Mouse (Mus musculus) kidney, postnatal 4 days (tissue): ENCODE results near the gene Ctsa.
"Not testable (repeated sequence)": the region's sequence is repeated elsewhere in the genome, so short reads cannot be mapped to it uniquely, and the experiment has no call there.

Experiments
- DNase-seq, 2 experiments: peaks; one replicate each; pipeline ENCODE4 v3.0.0; 2021; ENCODE audit warnings: mixed read lengths in 2 of 2

Ctsa gene

DNA sequence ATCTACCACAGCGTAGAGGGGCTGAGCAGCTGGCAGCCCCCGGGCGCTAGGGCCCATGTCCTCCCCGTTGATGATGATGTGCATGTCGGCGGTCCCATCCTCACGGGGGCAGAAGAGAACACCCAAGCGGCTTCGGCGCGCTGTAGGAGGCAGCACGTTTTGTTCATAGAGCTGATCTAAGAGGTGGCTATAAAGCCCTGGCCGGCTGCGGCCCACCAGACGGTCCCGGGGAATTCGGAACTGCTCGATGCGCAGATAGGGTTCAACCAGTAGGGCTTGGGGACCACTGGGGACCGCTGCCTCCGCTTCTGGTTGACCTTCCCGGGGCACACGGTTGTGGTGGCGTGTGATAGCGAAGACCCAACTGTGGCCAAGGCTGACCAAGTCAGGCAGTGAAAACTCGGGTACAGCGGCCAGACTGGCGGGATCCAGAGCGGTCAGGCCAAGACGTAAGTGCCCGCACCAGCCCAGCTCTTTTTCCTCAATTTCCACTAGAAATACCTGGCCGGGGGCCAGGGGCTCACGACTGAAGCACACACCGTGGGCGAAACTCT is at the start of gene Ctsa:
Gene Ctsa, plus strand, starts transcription at position 126 of the 554 bp plus-strand sequence.
- DNase-seq = peak; percentile 82 to 90

DNA sequence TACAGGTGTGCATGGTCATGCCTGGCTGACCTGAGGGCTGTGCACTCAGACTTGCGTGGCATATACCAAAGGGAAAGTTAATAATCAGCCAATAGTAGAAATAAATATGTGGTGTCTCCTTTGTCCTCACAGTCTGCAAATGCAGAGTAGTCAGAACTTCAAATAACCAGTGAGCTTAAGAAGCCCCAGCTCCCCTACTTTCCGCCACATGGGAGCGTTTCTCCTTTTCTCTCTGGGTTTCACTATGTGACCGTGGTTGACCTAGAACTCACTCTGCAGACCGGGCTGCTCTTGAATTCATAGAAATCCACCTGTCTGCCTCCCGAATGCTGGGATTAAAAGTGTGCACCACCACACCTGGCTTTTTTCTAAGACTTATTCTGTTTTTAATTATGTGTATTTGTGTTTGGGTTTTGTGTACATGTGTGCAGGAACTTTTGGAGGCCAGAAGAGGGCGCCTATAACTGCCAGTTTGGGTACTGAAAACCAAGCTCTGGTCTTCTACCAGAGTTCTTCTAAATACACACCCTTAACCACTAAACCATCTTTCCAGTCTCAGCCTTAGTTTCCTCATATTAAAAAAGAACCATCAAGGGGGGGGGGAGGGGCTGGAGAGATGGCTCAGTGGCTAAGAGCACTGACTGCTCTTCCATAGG is 48.6 kb upstream of the Ctsa start:
- DNase-seq = peak in 1 of 2 experiments; percentile 19

- no peak for DNase-seq
Measured at GRCm38 (mm10) chr2:164784869-164785420, 47.7 kb upstream of the Ctsa start.

DNA sequence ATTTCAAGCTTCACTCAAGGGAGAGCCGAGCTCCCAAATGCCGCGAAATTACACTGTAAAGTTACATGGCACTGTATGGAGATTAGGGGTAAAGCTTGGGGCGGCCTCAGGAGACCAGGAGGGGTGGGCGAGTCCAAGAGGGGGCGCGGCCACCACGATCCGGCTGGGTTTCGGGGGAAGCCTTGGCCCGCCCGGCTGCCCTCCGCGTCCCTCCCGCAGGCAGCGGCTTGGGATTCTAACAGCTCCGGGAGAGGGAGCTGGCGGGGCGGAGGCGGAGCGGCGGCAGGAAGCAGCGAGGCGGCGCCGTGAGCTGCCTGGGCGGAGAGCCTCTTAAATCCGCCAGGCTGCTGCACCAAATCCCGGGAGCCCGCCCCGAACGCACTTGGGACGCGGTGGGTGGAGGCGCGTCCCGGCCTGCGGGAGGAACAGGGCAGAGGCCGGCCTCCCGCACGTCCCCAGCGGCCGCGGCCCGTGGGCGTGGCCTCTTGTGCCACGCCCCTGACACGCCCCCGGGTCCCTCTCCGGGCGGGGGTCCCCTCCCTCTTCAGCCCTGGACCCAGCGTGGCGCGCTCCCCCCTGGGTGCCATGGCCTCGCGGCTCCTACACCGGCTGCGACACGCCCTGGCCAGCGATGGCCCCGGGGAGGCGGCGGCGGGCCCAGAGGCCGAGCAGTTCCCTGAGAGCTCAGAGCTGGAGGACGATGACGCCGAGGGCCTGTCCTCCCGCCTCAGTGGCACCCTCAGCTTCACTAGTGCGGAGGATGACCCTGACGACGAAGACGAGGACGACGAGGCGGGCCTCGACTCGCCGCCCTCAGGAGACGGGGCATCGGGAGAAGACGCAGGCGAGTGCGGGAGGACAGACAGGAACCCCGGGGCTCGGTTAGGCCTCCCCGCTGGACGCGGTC is 46.9 kb upstream of the Ctsa start, which contains the start of gene Snx21:
Gene Snx21, plus strand, starts transcription at position 343 of the 907 bp plus-strand sequence.
- DNase-seq = peak; percentile 88 to 93

DNA sequence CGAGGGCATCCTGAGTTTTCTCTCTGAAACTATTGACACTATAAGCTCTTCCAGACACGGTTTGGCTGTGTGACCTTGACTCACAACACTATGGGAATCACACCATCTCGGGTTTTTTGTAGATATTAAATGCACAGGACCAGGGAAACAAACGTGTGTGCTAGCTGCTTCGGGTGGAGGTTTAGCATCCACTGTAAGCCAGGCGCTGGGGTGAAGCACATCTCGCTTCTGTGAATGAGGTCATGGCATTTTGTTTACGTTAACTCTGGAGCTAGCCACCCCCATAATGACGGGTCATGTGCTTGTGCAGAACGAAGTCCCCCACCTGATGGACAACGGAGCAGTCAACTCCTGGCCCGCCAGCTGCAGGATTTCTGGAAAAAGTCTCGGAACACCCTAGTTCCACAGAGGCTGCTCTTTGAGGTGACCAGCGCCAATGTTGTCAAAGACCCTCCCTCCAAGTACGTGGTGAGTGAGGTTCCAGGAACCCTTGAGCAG is 46.2 kb upstream of the Ctsa start:
- DNase-seq = peak in 1 of 2 experiments; percentile 26

GRCm38 (mm10) chr2:164787032-164787431 is 45.6 kb upstream of the Ctsa start:
- no peak for DNase-seq

GRCm38 (mm10) chr2:164787779-164788178 is 44.9 kb upstream of the Ctsa start:
- DNase-seq = peak in 1 of 2 experiments; percentile 16

DNA sequence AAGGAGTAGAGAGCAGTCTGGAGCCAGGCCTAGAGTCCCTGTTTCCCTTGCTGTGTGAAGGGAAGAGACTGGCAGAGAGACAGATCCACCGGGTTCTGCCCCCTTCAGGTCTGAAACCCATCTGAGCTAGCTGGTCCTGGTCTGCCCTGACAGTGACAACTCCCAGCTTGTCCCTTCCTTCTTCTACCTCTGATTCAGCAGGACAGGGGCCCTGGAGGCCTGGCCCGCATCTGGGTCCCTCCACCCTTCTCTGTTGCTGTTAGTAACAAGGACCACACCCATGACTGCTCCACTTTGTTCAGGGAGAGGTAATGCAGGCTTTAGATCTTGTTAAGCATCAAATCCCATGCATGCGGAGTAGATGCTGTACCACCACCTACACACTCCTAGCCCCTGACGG is 44.3 kb upstream of the Ctsa start:
- no peak for DNase-seq

DNA sequence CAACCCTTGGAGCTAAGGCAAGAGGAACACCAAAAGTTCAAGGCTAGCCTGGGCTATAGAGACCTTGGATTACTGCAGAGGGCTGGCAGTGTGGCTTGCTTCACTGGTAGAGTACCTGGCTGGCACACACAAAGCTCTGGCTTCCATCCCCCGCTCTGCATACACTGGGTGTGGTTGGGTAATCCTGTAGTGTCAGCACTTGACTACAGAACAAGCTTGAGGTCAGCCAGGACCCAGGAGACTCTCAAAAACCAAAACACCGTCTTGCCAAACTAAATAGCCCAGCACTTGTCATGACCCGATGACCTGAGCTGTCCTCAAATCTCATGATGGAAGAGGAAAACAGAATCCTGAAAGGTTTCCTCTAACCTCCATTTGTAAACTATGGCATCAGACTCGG is 42.2 kb upstream of the Ctsa start:
- no peak for DNase-seq

DNA sequence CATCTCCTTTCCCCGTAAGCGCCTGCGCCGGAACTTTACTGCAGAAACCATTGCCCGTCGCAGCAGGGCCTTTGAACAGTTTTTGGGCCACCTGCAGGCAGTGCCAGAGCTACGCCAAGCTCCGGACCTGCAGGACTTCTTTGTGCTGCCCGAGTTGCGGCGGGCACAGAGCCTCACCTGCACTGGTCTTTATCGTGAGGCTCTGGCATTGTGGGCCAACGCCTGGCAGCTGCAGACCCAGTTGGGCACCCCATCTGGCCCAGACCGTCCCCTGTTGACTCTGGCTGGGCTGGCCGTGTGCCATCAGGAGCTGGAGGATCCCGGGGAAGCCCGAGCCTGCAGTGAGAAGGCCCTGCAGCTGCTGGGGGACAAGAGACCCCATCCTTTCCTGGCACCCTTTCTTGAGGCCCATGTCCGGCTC is 40.8 kb upstream of the Ctsa start:
- no peak for DNase-seq

DNA sequence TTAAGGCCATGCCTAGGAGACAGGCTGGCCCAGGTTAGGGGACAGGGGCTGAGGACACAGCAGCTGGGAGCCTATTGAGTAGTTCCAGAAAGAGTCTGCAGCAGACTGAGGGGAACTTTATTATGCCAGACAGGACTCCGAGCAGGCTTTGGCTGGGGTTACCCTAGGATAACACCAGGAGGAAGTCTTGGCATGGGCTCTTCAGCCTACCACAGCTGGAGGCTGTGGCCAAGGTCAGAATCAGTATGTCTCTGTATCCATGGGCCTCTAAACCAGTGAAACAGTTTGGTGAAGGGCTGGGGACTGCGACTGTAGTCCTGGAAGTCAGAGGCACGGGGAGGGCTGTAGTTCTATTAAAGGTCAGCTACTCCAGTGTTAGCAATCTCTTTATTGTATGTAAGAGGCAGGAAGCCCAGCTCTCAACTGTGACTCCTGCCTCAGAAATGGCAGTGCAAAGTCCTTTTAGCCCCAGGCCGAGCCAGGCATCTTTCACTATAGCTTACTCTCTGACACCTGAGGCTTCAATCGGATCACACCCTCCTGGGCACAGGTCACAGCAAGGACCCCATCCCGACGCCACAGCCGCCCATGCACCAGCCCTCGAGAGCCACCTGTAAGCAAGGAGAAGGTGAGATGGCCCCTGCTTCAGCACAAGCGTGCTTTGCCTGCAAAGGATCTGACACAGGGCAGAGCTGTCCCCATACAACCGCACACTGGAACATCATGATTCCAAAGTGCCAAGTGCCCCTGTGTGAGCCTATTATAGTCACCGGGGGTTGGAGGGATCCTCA is 40.1 kb upstream of the Ctsa start:
- no peak for DNase-seq

DNA sequence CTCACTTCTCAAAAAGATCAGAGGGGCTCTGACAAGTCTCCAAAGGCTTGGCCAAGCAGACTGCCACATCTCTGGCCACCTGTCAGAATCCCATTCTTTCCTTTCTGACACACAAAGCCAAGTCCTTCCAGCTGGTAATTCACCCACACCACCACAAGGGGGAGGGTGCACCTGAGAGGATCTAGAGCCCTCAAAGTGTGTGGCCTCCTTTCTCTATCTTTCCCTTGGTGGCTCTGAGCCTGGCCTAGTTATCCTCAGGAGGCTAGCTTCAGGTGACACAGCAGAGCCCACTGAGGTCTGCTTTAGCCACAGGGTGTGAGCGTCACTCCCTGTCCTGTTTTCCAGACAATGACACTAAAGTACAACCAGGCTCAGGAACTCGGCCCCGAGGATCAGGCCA is 39.4 kb upstream of the Ctsa start:
- peak; percentile 78 to 82 for DNase-seq

DNA sequence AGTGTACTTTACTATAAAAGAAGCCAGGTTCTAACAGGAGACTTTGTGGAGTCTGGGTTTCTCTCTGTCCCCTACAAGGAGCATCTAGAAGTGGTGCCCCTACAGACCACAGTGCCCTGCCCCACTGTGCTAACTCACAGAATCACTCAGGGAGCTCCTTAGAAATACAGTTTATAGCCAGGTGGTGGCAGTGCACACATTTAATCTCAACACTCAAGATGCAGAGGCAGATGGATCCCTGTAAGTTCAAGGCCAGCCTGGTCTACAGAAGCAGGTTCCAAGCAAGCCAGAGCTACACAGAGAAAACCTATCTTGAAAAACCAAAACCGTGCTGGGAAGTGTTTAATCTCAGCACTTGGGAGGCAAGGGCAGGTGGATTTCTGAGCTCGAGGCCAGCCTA is 38.9 kb upstream of the Ctsa start:
- DNase-seq = peak in 1 of 2 experiments; percentile 41

DNA sequence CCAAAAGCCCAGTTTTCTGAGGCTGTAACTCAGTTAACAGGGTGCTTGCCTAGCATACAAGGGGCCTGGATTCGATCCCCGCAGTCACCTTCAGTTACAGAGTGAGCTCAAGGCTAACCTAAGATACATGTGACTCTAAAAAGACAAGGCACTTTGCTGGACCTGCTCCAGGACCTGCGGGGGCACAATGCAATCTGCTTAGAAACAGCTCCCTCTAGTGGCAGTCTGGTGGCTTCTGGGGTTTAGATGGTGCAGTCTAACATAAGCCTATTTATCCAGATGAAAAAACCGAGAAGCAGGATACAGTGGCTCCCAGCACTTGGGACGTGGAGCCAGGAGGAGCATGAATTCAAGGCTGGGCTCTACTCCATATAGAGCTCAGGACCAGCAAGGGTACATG is 38.4 kb upstream of the Ctsa start:
- peak; percentile 87 to 92 for DNase-seq

DNA sequence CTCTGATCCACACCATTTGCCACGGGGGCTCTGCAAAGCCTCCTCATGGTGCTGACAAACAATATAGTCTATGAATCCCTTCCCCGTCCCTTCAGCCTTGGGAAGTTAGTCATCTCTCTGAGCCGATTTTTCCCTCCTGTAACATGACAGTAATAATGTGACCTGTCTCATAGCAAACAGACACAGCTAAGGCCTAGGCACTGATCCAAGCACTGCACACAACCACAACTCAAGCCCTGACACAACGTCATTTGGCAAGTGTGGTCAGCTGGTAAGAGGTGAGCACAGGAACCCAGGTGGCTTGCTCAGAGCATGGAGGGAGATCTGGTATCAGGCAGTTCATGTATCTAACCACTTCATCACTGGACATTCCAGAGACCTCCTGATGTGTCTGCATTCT is 36.8 kb upstream of the Ctsa start:
- no peak for DNase-seq

- DNase-seq = not testable (repeated sequence)
Measured at GRCm38 (mm10) chr2:164798554-164798953, 34.1 kb upstream of the Ctsa start.

DNA sequence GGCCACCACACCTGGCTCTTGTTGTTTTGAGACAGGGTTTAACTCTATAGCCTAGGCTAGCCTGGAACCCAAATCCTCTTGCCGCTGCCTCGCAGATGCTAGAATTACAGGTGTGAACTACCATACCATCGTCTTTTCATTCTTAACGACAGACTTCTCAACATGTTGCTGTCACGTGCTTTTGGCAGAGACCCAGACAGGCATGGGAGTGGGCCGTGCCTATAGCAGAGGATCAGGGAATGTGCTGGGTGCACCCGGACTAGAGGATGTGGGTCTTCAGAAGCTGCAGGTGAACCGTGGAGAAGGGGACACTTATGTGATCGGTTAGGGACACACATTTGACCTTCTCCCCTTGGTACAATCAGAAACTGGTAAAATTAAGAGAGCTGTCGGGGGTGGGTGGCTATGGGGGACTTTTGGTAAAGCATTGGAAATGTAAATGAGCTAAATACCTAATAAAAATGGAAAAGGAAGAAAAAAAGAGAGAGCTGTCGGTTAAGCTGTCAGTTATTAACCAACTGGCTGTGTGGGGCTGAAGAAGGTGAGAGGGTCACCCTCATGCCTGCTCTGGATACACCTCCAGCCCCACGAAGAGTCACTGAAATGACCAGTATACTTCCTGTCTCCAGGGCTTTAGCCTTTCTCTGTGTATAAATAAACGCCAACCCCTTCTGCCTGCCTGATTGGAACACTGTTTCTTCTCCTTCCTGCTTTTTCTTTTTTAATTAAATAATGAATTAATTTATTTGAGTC is 32.2 kb upstream of the Ctsa start:
- DNase-seq = peak in 1 of 2 experiments; percentile 29

GRCm38 (mm10) chr2:164803201-164803920 is 29.3 kb upstream of the Ctsa start:
- DNase-seq = no peak

GRCm38 (mm10) chr2:164803921-164804313 is 28.8 kb upstream of the Ctsa start:
- DNase-seq = no peak

GRCm38 (mm10) chr2:164804533-164805331 is 27.9 kb upstream of the Ctsa start, which contains the start of the genes Acot8 and Zswim3:
Gene Acot8 (minus strand): TSS chr2:164804882.
Gene Zswim3 (plus strand): TSS chr2:164805098.
- DNase-seq = peak; percentile 97 to 98
